Mouse (Mus musculus) embryonic facial prominence, embryonic 11.5 days (tissue): ENCODE measurements around the gene Tbce. TPM values are rescaled to one million over a fixed set of nuclear protein-coding genes. Genes with fewer than 3 reads are reported as not detected.
"Not testable (repeated sequence)": the region's sequence is repeated elsewhere in the genome, so short reads cannot be mapped to it uniquely, and the experiment has no call there.

Experiments used
- ATAC-seq: fragments of 200-750 bp; cut with Nextera tagmentation; replicated peaks from 2 replicates; pipeline ENCODE4 v1.8.0; 2017; ENCODE audit warnings: low read depth; ENCODE audit not compliant: insufficient number of reproducible peaks, low FRiP score, low TSS enrichment
- DNase-seq: peaks from one replicate; pipeline ENCODE4 v3.0.0-alpha.2; 2015; ENCODE audit warnings: low spot score
- H3K27ac ChIP-seq: fragments of 300-500 bp; sonication (generic); replicated peaks from 2 replicates; pipeline ENCODE4 v1.5.1; 2014; ENCODE audit warnings: mild to moderate bottlenecking, low read depth, low read length, control low read depth
- H3K27me3 ChIP-seq: fragments of 300-500 bp; sonication (generic); 2 replicates; pipeline ENCODE4 v1.6.1; 2014; ENCODE audit warnings: mild to moderate bottlenecking, low read length, moderate library complexity, mixed read lengths; ENCODE audit not compliant: control insufficient read depth, insufficient read depth
- H3K36me3 ChIP-seq: fragments of 300-500 bp; sonication (generic); replicated peaks from 2 replicates; pipeline ENCODE4 v1.6.1; 2014; ENCODE audit warnings: low read depth, mild to moderate bottlenecking, low read length, moderate library complexity, mixed read lengths; ENCODE audit not compliant: control insufficient read depth, insufficient read depth
- H3K4me1 ChIP-seq: fragments of 300-500 bp; sonication (generic); 2 replicates; pipeline ENCODE4 v1.6.1; 2014; ENCODE audit warnings: low read length, mixed read lengths; ENCODE audit not compliant: control insufficient read depth, insufficient read depth
- H3K4me2 ChIP-seq: fragments of 300-500 bp; sonication (generic); 2 replicates; pipeline ENCODE4 v1.6.1; 2014; ENCODE audit warnings: low read depth, mild to moderate bottlenecking, control low read depth, low read length, moderate library complexity
- H3K4me3 ChIP-seq: fragments of 300-500 bp; sonication (generic); 2 replicates; pipeline ENCODE4 v1.5.1; 2014; ENCODE audit warnings: low read depth, low read length, control low read depth
- H3K9ac ChIP-seq: fragments of 300-500 bp; sonication (generic); replicated peaks from 2 replicates; pipeline ENCODE4 v1.6.1; 2014; ENCODE audit warnings: mild to moderate bottlenecking, control low read depth, low read length
- H3K9me3 ChIP-seq: fragments of 300-500 bp; sonication (generic); replicated peaks from 2 replicates; pipeline ENCODE4 v1.6.1; 2016; ENCODE audit warnings: mild to moderate bottlenecking, low read length, inconsistent platforms, mixed read lengths; ENCODE audit not compliant: control insufficient read depth
- WGBS: fragments of 180-500 bp; shearing (Covaris S2); extraction: QIAGEN DNeasy Blood & Tissue Kit; methylation state at CpG from one replicate; pipeline ENCODE4 v1.1.7; 2014; 5-methylcytosine and 5-hydroxymethylcytosine counted together
- polyA plus RNA-seq: library from polyadenylated mRNA; unstranded; fragments of >200 nt; fragmentation: Nextera tagmentation; extraction: Ambion mirVana; gene quantifications from 2 replicates; pipeline ENCODE4 v1.2.1, GENCODE M21; 2014

The Tbce gene
- polyA plus RNA-seq, 1 experiment from 2014 or later: 67.7 TPM

DNA sequence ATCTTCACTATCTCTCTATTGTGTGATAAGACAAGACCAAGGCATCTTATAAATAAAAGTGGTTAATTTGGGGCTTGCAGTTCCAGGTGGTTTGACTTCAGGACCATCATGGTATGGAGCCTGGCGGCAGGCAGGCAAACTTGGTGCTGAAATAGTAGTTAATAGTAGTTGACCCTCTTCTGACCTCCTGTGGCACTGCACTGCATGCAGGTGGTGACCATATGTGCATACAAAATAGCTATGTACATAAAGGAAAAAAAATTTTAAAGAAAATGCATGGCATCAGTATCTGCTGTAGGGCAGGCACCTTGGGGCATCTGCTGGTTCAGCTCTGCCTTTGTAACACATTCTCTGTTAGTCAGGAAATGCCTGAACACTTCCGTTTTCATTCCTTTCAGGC is 49.0 kb downstream of the Tbce start:
- Histone ChIP-seq H3K27ac (no peak overlapping the region), H3K4me1 (no peaks in the 10 kb centered on the region), H3K36me3 (no peaks in the 10 kb centered on the region; the same call in none of the 2 replicates), H3K4me2 (no peak overlapping the region), H3K27me3 (no peaks in the 10 kb centered on the region), H3K9me3 (no peaks in the 10 kb centered on the region), H3K9ac (no peak overlapping the region), H3K4me3 (no peak overlapping the region)
- 47% methylated on average over 2 of the region's 2 CpGs for whole genome bisulfite sequencing
- no peak for ATAC-seq
- peak; percentile 22 for DNase-seq

DNA sequence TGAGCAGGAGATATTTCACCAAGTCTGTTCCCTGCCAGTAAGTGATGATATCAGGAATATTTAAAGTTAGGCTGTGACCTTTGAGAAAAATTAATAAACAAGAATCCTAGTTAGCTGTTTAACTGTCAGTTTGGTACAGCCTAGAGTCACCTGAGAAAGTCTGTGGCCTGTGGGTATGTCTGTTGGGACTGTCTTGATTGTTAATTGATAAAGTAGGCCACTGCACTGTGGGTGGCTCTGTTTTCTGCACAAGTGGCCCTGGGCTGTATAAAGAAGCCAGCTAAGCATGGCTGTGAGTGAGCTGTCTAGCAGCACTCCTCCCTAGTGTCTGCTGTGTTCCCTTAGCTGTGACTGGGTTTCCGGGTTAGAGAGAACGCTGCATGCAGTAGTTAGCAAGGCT is 50.3 kb downstream of the Tbce start:
- Histone ChIP-seq H3K36me3 (no peaks in the 10 kb centered on the region; the same call in none of the 2 replicates), H3K9me3 (no peaks in the 10 kb centered on the region), H3K4me3 (no peak overlapping the region), H3K4me1 (no peaks in the 10 kb centered on the region), H3K27me3 (no peaks in the 10 kb centered on the region), H3K4me2 (no peak overlapping the region), H3K9ac (no peak overlapping the region), H3K27ac (no peak overlapping the region)
- WGBS: 87% methylated on average over 2 of the region's 2 CpGs
- DNase-seq (no peak), ATAC-seq (no peak)

DNA sequence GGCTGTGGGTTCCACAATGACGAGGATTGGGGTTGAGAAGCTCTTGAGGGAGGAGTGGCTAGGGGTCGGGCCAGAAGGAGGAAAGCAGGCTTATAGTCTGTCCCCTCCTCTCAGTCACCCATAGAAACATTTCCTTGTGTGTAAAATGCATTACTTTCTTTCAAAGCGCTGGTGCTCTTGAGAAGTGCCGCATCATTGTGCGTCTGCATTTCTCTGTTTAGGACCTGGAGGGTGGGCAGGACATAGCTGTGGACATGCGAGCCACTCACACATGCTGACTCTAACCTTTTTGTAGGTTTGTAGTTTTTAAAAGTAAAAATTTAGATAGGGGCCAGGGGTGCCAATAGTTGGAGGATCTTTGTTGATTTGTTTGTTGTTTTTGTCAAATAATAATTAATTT is 55.9 kb downstream of the Tbce start:
- H3K4me1 ChIP-seq: no peaks in the 10 kb centered on the region
- ATAC-seq (no peak), DNase-seq (no peak)
- no peak overlapping the region for H3K4me2 ChIP-seq
- H3K9ac ChIP-seq: no peak overlapping the region
- 85% methylated on average over 6 of the region's 6 CpGs for WGBS
- no peaks in the 10 kb centered on the region for H3K27me3 ChIP-seq
- H3K36me3 ChIP-seq: no peaks in the 10 kb centered on the region; the same call in 1 of the 2 replicates
- H3K9me3 ChIP-seq: no peaks in the 10 kb centered on the region
- no peak overlapping the region for H3K27ac ChIP-seq
- H3K4me3 ChIP-seq: no peak overlapping the region

DNA sequence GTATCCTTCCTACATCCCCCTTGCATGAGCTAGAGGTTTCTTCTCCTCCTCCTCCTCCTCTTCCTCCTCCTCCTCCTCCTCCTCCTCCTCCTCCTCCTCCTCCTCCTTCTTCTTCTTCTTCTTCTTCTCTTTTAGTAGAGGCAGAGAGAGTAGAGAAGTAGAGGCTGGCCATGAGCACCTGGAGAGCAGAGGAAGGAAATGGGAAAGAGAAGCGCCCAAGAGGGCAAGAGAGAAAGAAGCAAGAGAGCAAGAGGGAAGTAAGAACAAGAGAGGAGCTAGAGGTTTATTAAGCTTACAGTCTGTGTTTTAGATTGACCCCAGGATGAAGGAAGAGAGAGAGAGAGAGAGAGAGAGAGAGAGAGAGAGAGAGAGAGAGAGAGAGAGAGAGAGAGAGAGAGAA is 57.6 kb downstream of the Tbce start:
- 91% methylated on average over 1 of the region's 1 CpGs for WGBS
- H3K4me3 ChIP-seq, H3K27me3 ChIP-seq, DNase-seq, H3K27ac ChIP-seq, H3K36me3 ChIP-seq, H3K4me2 ChIP-seq, H3K9ac ChIP-seq, H3K9me3 ChIP-seq, H3K4me1 ChIP-seq, ATAC-seq: not testable (repeated sequence)

DNA sequence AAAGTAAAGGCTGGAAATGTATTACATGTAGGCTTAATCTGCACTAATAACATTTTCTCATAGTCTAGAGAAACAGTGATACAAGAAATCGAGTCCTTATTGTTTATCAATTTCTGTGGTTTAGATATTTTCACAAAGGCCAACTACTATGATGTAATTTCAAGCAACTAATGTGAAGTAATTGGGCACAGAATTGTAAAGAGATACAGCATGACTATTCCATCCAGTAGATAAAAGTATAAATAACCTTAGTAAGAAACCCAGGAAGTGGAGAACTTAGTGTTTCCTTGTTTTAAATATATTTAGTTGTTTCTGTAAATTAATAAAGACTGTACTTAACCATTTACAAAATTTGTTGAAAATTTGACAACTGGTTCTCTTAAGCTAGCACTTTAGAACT is 69.6 kb downstream of the Tbce start:
- WGBS: 88% methylated on average over 1 of the region's 1 CpGs
- no peaks in the 10 kb centered on the region for H3K36me3 ChIP-seq
- no peak overlapping the region for H3K9ac ChIP-seq

DNA sequence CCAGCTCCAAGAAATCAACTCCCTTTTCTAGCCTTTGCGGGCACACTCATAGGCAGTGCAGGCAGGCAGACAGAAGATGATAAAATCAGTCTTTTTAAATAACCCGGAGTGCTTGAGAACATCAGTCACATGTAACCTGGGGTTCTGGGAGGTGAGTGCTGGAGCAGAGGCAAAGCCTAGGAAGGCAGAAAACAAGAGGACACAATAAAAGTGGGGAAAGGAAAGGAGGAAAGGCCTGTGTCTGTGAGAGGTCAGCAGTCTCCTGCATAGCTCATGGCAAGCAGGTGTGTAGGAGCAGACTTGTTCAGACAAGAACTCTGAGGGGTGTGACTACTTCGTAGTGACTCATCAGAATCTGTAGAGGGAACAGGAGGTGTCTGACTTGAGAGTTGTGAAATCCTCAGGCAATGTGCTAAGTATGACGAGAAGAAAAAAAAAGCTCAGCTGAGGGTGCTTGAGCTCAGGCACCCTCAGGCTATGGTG is 70.8 kb downstream of the Tbce start:
- WGBS: 88% methylated on average over 4 of the region's 4 CpGs
- no peaks in the 10 kb centered on the region for H3K36me3 ChIP-seq

More for the DNA sequence above, 69.6 kb downstream of the Tbce start:
- DNase-seq (no peak), ATAC-seq (no peak)
- Histone ChIP-seq H3K4me2 (no peak overlapping the region), H3K4me1 (no peaks in the 10 kb centered on the region), H3K27me3 (no peaks in the 10 kb centered on the region), H3K4me3 (no peak overlapping the region), H3K9me3 (no peaks in the 10 kb centered on the region), H3K27ac (no peak overlapping the region)

DNA sequence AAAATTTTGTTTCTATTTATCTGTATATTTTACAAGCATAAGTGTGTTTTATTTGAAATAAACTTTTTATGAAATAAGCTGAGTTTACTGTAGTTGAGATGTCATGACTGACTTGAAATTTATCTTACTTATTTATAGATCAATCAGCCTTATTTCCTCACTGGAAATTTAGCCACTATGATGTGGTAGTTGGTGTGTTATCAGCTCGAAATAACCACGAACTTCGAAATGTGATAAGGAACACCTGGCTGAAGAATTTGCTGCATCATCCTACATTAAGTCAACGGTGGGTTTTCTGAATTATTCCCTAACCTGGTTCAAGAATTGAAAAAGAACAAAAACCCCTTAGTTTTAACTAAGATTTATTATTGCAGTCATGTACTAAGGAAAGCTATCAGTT is 73.3 kb downstream of the Tbce start:
- Histone ChIP-seq H3K9ac (no peak overlapping the region), H3K36me3 (no peaks in the 10 kb centered on the region), H3K4me2 (no peak overlapping the region), H3K27ac (no peak overlapping the region), H3K27me3 (no peaks in the 10 kb centered on the region), H3K4me1 (no peaks in the 10 kb centered on the region), H3K9me3 (no peaks in the 10 kb centered on the region), H3K4me3 (no peak overlapping the region)
- WGBS: 92% methylated on average over 4 of the region's 4 CpGs
- no peak for DNase-seq
- ATAC-seq: no peak

More for the DNA sequence above, 70.8 kb downstream of the Tbce start:
- no peak overlapping the region for H3K9ac ChIP-seq
- H3K27ac ChIP-seq: no peak overlapping the region
- H3K4me3 ChIP-seq: no peak overlapping the region
- H3K9me3 ChIP-seq: no peaks in the 10 kb centered on the region
- H3K27me3 ChIP-seq: no peaks in the 10 kb centered on the region
- no peak overlapping the region for H3K4me2 ChIP-seq
- ATAC-seq (no peak), DNase-seq (peak; percentile 10)
- no peaks in the 10 kb centered on the region for H3K4me1 ChIP-seq

DNA sequence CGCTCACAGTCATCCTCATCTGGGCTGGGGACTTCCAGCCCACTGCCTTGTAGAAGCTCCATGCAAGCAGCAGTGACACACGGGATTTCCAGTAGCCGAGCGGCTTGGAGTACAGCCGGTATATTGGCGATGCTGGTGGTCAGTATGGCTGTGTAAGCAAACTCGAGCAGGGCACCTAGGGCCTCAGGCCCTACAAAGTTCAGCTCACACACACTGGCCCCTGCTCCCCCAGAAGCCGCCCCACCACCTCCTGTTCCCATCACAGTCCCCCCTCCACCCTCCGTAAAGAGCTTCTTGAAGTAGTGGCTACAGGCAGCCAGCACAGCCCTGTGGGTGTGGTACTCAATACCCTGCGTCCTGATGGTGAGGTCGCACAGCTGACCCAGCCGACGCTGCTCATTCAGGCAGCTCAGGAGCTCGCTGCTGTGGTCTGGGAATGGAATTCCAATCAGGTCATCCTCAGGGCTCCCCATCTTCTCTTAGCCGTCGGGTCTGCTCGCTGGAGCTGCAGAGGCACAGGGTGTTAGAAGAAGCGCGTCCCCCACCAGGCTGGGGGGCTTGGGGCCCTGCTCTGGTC is 74.0 kb downstream of the Tbce start:
- Histone ChIP-seq H3K9me3 (no peaks in the 10 kb centered on the region), H3K9ac (no peak overlapping the region), H3K4me1 (no peaks in the 10 kb centered on the region), H3K27ac (no peak overlapping the region), H3K27me3 (no peaks in the 10 kb centered on the region), H3K4me3 (no peak overlapping the region), H3K36me3 (no peaks in the 10 kb centered on the region), H3K4me2 (no peak overlapping the region)
- WGBS: 72% methylated on average over 19 of the region's 19 CpGs
- DNase-seq (no peak), ATAC-seq (no peak; the same call in 1 of the 2 replicates)
